Mouse (Mus musculus) CD4-positive, CD25-positive, alpha-beta regulatory T cell, adult 2 months (primary cell): ENCODE measurements around the gene Rps6kl1.

ENCODE experiments used
- DNase-seq: peaks from one replicate; pipeline ENCODE4 v3.0.0-alpha.2; 2012; ENCODE audit warnings: low read depth, low spot score

The Rps6kl1 gene

GRCm38 (mm10) chr12:85109426-85109825 is 41.6 kb downstream of the Rps6kl1 start:
- DNase-seq, result no peak

DNA sequence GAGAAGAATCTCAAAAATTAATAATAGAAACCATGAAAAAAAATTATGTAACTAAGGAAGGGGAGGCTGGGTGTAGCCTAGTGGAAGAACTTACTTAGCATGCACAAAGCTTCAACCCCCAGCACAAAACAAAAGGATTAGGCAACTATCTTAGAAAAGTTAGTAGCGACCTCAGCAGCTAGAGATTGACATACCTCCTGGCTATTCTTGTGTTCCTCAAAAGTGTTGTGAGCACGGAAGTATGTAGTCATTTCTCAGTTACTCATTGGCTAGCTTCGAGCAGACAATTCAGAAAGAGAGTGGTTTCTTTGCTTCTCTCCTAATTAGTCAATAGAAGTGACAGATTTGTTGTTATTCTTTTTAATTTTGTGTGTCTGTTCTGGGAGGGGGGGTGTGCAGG is 42.4 kb downstream of the Rps6kl1 start:
- DNase-seq, result no peak

DNA sequence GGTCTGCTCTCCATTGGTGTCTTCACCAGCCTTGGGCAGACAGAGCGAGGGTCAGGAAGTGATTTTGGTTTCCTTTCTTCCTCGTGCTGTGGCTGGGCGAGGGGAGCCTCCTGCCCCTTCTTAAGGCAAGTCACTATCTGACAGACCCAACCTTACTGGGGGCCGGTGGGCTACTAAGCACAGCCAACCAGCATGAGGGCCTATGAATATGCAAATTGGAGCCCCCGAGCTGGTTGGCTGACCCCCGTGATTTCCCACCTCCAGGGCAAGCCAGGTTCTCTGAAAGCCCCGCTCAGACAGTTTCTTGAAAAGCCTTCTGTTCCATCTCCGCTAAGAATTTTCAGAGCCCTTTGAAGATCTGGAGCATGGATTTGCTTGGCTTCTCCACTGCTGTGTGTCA is 44.8 kb downstream of the Rps6kl1 start:
- DNase-seq, result no peak

DNA sequence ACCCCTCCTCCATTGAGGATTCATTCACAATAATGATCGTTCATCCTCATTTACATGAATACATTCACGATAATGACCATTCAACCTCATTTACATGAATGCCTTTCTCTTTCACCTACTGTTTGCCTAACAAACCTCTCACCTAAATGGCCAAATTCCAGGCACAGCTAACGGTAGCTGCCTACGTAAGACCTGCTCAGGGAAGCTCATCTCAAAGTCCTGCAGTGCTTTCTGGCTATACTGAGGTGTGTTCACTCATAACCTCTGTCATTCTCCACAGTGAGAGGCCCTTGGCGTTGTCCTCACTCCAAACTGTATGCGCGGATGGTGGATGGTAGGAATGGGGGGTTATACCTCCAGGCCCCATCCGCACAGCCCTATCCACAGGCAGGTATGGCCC is 46.3 kb downstream of the Rps6kl1 start:
- no peak for DNase-seq

DNA sequence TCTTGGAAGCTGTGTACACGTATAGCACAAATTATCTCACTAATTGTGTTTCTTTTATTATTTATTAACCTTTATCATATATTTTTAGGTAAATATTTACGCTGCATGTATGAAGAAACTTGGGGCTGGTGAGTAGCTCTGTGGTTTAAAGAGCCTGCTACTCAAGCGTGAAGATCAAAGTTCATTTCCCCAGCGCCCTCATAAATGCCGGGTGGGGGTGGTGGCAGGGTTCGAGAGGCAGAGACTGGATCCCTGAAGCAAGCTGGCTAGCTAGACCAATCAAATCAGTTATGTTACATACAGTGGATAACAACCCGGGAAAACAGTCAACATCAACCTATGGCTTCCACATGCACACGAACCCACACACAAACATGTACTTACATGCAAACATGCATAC is 48.0 kb downstream of the Rps6kl1 start:
- no peak for DNase-seq

DNA sequence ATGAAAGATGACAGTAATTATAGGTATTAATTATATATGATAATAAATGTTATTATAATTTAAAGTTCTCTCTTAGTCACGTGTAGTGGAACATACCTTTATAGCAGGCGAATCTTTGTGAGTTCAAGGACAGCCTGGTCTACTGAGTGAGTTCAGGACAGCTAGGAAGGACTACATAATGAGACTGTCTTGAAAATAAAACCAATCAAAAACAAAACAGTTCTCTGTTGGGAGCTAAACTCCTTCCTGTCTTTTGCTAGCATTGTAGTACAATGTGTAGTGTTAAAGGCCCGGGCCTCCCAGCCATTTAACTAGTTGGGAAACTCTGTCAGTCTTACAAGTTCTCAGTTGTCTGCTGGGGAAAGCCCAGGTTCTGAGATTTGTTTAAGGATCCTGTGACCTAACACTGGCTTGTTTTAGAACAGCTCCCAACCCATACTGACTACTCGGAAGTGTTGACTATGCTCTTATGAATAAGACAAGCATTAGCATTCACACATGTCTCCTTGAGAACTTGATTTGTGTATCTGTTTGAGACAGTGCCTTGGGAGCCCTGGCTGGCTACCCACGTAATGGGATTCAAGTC is 49.5 kb downstream of the Rps6kl1 start:
- DNase-seq, result no peak

DNA sequence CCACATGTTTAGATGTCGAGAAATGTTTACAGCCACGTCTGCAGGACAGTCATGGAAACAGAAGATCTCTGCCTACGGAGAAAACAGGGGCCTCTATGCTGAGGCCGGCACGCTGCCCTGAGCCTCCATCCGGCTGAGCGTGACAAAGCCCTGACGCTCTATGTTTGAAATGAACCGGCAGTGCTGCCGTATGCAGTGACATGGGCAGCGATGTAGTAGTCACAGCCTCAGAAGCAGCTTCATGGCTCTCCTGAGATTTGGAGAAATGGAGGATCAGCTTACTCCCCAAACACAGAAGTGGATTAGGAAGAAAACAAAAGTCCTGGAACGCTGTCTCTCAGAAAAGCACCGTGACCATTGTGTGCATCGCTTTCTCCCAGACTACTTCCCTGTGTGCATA is 50.1 kb downstream of the Rps6kl1 start:
- DNase-seq, result no peak

DNA sequence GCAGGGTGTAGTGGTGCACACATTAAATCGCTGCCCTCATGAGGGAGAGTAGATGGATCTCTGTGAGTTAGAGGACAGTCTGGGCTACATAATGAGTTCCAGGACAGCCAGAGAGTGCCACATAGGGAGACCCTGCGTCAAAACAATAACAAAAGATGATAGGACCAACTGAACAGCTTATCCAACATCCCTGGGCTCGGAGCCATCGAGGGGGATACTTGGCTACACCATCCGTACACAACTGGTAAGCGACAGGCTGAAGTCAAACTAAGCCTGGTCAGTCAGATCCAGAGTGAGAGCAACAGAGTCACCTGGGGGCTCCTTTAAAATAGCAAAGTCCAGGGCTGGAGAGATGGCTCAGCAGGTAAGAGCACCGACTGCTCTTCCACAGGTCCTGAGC is 55.2 kb downstream of the Rps6kl1 start:
- DNase-seq, result no peak

- DNase-seq, result no peak
Observed at GRCm38 (mm10) chr12:85095146-85095545, 55.9 kb downstream of the Rps6kl1 start.

- DNase-seq, result no peak
Observed at GRCm38 (mm10) chr12:85094706-85095105, 56.4 kb downstream of the Rps6kl1 start.

GRCm38 (mm10) chr12:85094010-85094409 is 57.1 kb downstream of the Rps6kl1 start:
- no peak for DNase-seq

- DNase-seq, result peak; percentile 84
Observed at GRCm38 (mm10) chr12:85092214-85092613, 58.9 kb downstream of the Rps6kl1 start.

GRCm38 (mm10) chr12:85091190-85091589 is 59.9 kb downstream of the Rps6kl1 start:
- no peak for DNase-seq

DNA sequence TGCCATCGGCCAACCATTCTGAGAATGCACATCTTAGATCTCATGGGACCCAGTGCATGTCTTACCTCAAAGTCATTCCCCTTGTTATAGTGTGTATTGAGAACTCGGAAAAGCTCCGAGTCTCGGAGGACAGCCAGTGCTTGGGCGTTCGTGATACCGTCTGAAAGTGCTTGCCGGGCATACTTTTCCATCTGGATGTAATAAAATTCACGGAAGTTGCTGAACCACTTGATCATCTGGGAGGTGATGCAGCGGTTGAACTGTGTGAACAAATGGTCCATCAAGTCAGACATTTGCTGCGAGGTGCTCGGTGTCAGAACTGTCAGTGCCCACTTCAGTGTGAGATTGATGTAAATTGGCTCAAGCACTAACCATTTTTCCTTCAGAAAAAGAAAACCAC is 63.2 kb downstream of the Rps6kl1 start:
- DNase-seq, result no peak
